Mouse (Mus musculus) thymus, postnatal 25 days (tissue): Measurements from ENCODE around the gene Pradc1.

Source experiments
- DNase-seq: peaks from one replicate; pipeline ENCODE4 v3.0.0; 2022

Gene Pradc1

DNA sequence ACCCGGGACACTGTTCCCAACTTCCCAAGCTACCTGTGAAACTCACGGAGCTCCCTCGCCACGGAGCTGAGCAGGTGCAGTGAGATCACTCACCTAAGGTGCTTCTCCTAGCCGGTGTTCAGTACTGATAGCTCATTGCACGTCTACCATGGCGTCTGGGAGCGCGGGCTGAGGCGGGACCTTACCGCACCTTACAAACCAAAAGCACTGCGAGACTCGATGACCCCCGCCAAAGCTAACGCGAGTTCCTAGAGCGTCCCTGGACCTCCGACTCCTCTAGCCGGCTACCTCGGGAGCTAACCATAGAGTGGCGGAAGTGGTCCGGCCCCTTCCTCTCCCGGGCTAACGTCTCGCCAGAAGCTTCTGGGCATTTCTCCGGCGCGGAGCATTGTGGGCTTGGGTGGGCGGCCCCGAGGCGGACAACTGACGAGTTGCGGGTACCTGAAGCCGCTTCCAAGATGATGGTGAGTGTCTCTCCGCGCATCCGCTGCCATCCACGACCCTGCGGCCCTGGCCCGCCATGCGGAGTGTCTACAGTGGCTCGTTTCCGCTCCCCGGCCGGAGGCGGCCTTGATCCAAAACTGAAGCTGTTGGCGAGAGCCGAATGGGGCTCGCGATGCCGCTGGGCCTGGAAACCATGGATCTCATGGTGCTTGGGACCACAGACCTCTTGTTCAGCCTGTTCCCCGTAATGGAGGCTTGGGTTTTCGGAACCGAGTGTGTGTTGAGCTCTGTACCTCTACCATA, at the start of gene Pradc1:
TSS of gene Pradc1 (minus strand) at position 307 of the 747 bp plus-strand sequence.
- peak; percentile 95 for DNase-seq

DNA sequence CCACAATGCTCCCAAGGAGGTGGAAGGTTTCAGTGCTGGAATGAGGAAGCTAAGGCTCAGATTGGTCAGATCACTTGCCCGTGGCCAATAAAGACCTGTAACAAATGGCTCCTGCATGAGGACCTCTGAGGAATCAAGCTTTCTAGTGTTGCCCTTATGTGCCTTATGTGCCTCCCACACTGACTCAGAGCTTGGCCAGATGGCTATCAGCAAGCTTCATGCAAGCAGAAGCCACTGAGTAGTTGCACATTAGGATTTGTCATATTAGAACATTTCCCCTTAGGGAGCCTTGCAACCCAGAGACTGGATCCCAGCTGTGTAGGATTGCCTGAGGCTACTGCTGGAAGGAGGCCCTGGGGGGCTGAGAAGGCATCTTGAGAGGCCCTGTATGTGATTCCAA, 48.6 kb upstream of the Pradc1 start:
- DNase-seq = no peak

DNA sequence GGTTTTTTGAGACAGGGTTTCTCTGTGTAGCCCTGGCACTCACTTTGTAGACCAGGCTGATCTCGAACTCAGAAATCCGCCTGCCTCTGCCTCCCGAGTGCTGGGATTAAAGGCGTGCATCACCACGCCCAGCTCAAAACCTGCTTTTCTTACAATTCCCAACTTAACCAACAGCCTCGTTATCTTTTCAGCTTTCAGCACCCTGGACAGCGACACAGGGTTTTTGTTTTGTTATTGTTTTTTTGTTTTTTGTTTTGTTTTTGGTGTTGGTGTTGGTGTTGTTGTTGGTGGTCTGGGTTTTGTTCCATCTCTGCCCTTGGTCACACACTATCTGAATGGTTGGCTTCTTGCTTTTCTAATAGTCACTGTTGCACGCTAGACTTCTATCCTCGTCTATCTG, 46.4 kb upstream of the Pradc1 start:
- no peak for DNase-seq

DNA sequence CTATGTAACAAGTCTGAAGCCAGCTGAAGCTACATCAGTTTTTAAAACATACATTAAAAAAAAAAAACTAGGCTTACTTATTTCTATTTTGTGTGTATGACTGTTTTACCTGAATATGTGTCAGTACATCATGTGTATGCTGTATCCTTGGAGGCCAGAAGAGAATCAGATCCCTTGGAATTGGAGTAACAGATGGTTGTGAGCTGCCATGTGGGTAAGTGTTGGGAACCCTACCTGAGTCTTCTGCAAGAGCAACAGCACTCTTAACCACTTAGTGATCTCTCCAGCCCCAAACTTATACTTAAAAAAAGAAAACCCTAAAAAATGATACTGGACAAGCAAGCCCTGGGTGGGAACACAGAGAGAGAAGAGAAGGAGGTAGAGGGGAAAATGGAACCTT, 45.2 kb upstream of the Pradc1 start:
- no peak for DNase-seq

DNA sequence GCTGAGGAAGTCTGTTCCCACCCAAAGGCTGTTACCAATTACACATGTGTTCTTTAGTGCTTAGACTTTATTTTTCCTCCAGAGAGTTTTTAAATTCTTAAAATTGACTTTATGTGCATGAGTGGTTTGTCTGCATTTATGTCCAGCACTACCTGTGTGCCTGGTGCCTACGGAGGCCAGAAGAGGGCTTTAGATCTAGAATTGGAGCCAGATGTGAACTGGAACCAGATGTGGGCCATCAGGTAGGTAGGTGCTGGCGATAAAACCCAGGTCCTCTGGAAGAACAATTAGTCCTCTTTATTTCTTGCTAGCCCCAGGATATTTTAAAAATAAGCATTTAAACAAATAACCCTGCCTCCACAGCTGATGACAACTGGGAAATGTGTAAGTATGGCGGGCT, 39.8 kb upstream of the Pradc1 start:
- no peak for DNase-seq

DNA sequence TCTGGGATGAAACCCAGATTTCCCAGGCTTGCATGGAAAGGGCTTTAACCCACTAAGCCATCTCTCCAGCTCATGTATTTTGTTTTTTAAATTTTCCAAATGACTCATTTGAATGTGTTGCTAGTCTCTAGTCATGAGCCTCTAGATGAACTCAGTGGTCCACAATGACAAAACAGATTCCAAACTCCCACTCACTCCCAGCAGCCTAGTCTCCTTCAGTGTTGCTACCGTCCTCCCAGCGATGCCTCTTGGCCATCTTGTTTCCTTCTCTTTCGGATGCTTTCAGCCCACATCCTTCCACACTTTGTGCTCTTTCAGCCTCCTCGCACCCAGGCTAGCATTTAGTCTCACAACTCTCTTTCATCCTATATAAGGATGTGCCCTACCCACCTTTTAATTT, 38.5 kb upstream of the Pradc1 start:
- DNase-seq = no peak

DNA sequence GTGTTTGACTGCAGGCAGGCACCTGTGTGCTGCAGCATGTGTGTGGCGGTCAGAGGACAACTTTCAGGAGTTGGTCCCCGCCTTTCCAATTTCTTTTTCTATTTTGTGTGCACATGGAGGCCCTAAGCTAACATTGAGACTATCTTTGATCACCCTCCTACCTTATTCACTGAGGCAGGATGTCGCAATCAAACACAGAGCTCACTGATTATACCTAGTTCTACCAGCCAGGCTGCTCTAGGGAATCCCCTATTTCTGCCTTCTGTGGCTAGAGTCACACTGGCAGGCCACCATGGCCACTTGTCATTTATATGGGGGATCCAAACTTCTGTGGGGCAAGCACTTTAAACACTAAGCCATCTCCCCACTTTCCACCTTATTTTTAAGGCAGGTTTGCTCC, 37.9 kb upstream of the Pradc1 start:
- no peak for DNase-seq

DNA sequence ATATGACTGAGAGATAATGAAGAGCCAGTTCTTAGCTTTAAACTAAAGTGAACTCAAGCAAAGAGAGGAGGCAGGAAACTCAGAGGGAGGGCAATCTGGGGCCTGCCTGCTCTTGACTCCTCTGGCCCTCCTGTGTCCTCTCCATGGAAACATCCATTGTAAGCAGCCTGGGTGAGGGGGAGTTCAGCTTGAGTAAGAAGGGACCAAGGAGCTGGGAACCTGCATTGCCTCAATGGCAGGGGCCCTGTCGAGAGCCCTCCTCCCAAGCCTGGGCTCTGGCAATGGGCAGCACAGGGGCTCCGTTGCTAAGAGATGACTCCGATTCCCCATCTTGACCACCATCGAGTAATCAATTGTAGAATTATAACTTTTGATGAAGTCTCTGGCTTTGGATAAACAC, 36.7 kb upstream of the Pradc1 start:
- no peak for DNase-seq

DNA sequence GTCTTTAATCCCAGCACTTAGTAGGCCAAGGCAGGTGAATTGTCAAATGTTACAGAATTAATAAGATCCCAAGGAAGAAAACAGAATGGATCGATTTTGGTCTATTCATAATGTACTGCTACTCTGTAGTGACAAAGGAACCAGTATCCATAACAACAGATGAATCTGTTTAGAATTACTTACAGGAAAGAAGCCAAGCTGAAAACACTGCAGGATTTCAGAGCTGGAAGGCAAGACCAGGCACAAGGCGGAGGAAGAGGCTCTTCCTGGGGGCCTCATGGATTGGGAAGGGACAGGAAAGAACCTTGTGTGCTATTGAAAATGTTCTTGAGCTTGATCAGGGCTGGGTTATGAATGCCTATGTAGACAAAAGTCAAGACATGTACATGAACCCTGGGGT, 34.0 kb upstream of the Pradc1 start:
- no peak for DNase-seq

DNA sequence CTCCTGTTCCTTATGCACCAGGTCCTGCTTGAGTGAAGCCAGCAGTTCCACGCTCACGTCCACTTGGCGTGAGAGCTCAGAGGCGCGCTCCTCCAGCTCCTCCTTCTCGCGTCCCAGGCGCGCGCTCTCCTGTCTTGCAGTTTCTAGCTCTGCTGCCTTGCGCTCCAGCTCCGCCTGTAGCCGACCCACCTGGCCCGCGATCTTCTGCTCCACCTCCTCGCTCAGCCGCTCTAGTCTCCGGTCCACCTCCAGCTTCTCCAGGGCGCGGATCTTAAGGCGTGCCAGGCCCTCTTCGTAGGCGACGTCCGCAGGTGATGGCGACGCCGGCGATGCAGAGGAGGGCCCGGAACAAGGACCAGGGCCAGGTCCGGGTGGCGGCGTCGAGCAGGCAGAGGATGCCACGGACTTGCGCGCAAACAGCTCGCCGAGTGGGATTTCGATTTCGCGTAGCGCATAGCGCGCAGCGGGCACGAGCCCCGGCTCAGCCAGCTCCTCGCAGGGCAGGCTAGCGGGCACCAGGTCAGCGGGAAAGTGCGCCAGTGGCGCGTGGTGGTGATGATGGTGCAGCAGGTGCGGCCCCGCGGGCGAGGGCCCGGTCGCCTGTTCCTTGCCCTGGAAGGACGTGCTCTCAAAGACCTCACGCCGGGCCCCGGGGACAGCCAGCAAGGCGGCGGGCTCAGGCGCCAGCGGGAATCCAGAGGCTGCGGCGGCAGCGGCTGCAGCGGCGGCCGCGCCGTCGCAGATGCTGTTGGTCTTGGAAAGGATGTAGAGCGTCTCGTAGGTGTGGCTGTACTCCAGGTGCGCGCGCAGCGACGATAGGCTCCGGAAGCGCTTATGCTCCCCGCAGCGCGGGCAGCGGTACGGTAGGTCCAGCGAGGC, 32.3 kb upstream of the Pradc1 start:
- peak; percentile 6 for DNase-seq

DNA sequence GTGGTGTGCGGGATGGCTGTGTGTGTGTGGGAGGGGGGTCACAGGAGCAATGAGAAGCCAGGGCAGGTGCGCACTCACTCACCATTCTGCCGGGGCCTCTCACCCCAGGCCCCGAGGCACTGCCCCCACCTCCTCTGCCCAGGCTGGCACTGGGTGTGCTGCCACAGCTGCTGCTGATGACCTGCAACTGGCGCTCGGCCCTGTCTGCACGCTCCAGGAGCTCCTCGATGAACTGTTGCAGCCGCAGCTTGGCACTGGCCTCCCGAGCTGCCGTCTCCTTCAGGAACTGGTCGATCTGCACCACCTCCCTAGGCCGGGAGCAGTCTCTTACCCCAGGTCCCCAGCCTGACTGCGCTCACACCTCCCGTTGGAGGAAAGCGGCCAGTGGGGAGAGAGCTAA, 28.9 kb upstream of the Pradc1 start:
- DNase-seq = no peak

DNA sequence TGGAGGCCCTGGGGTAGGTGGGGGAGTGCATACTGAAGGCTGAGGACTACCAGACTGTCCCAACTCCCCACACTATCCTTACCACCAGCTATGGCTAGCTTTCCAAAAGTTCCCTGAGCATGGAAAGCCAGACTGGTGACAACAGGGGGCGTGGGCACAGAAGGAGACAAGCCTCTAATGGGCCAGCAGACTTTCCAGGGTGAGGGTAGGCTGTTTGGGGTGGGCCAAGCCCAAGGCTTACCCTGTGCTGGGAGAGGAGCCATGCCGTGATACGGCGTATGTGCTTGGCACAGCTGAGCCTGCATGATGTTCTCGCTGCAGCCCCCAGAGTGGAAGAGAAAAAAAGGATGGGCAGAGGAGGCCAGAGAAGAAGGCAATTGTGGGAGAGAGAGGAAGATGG, 28.2 kb upstream of the Pradc1 start:
- no peak for DNase-seq

DNA sequence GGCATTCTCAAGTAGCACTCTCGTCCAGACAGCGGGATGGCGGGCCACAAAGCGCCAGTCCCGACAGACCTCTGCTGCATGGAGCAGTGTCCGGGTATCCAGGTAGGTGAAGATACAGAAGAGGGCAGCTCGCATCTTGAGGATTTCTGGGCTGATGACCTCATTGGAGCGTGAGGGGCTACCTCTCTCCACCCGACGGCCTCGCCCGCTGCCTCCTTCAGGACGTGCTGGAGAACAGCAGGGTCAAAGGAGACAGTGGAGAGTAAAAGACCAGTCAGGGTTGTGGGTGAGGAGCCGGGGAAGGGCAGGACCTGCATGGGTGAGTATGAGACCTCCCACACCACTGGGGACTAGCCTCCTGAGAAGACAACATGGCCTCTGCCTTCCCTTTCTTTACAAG, 26.6 kb upstream of the Pradc1 start:
- no peak for DNase-seq

DNA sequence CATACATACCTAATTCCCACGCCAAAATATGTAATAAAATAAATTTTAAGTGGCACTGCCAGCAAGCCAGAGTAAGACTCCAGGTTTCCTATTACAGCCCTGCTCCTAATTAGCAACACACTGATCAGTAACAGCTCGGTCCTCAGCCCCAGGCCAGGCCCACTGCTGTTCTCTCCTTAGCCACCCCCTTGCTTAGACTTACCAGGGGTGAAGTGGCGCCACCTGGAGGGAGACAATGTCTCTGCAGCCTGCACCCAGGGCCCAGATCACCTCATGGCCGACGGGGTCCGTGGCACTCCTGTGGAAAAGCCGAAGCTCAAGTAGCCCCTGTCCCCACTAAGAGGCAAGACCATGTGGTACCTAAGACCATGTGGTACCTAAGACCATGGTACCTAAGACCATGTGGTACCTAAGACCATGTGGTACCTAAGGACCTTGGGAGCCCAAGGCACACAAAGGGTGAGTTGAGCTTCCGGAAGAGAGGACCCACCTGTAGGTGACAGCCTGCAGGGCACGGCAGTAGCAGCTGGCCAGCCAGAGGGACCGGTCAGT, 25.7 kb upstream of the Pradc1 start:
- peak; percentile 39 for DNase-seq

DNA sequence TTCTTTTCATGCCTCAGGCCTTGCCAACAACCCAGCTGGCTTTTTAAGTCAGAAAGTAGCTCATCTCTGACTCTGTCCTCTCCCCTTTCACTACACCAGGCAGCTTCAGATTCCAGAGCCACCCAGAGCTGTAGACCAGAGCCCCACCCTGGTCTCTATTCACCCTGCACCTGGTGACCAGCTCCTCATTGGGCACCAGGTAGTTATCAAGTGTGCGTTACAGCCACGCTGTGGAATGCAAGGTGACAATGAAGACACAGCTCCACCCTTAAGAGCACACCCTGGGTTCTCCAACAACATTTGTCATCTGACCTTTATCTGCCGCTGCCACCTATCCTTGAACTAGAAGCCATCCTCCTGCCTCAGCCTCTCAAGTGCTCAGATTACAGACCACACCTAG, 23.8 kb upstream of the Pradc1 start:
- no peak for DNase-seq

DNA sequence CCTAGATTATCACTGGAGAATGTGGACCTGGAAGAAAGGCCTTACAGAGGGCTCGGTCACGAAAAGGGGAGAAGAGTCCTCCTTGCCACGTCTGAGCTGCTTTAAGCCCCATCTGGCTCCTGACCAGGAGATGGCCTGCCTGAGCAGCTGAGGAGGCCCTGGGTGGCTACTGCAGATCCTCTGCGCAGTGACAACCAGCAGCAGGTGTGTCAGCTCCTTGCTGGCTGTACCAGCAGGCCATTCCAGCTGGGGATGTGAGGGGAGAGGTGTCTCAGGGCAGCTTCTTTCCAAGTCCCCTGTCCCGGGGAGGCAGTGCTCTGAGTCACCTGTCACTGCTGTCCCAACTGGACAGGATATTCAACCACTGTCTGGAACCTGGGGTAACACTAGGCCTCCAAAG, 20.8 kb upstream of the Pradc1 start:
- DNase-seq = no peak

DNA sequence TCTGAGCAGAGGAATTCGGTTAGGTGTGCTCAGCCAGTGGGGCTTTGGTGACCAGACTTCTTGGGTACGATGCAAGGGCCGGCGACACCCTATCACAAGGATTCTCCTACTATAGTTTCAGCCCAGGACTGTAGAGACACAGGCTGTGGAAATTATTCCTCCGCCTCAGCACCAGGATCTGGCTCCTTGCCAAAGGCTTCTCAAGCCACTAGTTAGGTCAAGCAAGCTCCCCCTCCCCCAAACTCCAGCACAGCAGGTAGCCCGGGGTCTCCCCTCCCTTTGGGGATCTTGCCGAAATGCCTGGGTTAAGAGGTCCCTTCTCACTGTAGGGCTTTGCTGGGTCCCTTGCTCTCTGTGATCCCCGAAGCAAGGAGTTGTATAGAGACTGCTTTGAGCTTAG, 20.2 kb upstream of the Pradc1 start:
- no peak for DNase-seq

DNA sequence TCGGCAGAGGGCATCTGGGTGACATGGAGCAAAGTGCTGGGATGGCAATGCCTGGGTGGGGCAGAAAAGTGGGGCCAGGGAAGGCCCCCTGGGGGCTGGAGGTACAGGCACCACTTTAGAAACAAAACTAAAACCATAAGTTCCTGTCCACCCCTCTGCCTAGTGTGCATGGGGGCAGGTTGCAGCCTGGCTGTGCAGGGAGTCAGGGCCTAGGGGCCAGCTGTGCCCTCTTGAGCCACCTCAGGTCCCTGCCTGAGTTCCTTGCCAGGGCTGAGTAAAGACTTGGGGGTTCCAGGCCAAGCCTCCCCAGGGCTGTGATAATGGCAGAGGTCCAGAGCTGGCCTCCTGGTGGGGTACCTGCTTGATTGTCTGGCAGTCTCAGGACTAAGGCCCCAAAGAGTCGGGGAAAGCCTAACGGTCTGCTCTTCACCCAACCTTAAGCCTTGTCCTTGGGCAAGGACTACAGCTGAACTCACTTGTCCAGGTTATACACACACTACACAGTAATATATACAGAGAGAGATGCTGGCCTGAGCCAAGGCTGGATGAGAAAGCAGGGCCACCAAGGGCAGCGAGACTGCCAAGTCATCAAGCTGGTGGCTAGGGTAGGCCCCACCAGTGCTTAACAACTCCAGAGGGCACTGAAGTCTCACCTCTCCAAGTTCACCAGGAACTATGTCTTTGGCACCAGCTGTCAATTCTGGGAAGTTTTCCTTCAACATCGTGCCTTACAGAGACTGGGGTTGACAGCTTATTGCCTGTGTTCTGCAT, 18.1 kb upstream of the Pradc1 start:
- DNase-seq = no peak

DNA sequence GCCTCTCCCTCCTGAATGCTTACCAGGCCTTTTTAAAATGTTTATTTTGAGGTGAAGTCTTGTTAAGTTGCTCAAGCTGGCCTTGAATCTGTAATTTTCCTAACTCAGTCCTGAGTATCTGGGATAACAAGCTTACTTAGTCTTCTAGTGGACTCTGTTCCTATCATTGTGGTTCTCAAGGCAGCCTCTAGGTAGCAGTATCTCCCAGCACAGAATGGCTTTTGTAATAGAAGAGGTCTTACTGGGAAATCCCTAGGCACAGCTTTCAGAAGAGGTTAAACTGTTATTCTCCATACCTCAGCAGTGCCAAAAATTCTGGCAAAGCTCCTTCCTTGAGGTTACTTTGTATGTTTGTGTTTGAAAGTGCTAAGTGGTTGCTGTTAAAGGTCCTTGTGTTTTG, 13.6 kb upstream of the Pradc1 start:
- DNase-seq = no peak

DNA sequence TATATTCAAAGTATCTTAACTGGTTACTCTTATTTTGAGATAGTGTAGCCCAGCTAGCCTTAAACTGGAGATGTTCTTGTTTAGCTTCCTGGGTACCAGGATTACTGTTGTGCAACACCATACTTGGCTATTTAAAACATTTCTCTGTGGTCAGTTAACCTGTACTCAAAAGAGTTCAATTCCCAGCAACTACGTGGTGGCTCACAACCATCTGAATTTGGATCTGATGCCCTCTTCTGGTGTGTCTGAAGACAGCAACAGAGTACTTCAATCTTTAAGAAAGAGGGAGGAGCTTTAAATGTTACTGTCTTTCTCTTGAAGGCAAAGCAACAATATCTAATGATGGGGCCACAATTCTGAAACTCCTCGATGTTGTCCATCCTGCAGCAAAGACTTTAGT, 7.9 kb upstream of the Pradc1 start:
- DNase-seq = no peak

DNA sequence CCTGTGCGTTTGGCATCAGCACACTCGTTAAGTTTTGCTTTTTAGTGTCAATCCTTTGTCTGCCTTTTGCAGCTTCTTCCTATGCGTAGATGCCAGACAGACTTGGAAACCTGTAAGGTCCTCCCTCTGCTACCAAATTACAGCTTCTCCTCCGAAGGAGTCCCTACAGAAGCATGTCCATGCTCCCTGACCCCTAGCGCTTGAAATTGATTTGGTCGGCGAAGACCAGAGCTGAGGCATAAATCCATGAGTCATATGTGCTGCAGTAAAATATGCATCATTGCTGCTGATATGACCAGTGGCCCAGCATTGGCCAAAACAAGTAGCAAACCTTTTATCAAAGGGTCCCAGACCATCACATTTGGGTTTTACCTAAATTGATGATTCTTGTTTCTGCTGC, 1.0 kb upstream of the Pradc1 start:
- no peak for DNase-seq

DNA sequence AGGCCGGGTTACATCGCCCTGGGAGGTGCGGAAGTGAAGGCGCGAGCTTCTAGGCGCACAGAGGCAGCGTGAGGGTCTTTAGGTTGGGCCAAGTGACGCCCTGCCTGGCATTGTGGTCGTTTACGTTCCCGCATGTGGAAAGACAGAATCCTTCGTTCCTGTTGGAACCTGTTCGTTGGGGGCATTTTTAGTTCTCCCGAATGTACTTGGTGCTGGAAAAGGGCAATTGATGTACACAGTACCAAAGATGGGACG, 568 bp upstream of the Pradc1 start:
- DNase-seq = no peak
